Mouse (Mus musculus): Measurements from ENCODE around the gene Trim63.

DNA sequence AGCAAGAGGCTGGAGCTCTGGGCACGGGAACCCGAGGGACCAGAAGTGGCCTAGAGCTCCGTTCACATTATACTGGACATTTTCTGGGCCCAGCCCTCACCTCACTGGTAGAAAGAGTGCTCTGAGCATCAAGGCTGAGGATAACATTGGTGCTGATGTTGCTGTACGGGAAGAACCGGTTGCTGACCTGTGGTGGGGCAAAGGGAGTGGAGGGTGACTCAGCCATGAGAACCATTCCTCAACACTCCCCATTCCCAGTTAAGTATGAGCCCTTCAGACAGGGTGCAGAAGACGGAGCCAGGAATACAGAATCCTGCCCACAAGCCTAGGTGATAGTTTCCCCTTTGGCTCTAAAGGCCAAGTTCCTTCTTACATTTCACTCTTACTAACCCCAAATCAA is 44.7 kb downstream of the Trim63 start:
- TF ChIP-seq POLR2A (IDR thresholded peaks at IDR 0.05; ENCODE audit: low read depth, low read length) (no peak), CTCF (IDR thresholded peaks at IDR 0.05; ENCODE audit: extremely low read depth, insufficient read depth, insufficient read length, insufficient replicate concordance) (no peak)

All from spleen, adult 2 months (tissue).